Mouse (Mus musculus) hindbrain, embryonic 13.5 days (tissue): ENCODE data around the gene Ccnb3. TPM values are rescaled to one million over a fixed set of nuclear protein-coding genes. Genes with fewer than 3 reads are reported as not detected.
"Not testable (repeated sequence)": the region's sequence is repeated elsewhere in the genome, so short reads cannot be mapped to it uniquely, and the experiment has no call there.

Experiments used
- ATAC-seq: fragments of 200-750 bp; cut with Nextera tagmentation; 2 replicates; pipeline ENCODE4 v1.8.0; 2017; ENCODE audit warnings: moderate TSS enrichment; ENCODE audit not compliant: low FRiP score
- H3K27ac ChIP-seq: fragments of 300-500 bp; sonication (generic); 2 replicates; pipeline ENCODE4 v1.5.1; 2015; ENCODE audit warnings: inconsistent platforms, mild to moderate bottlenecking, moderate library complexity
- H3K27me3 ChIP-seq: fragments of 300-500 bp; sonication (generic); 2 replicates; pipeline ENCODE4 v1.6.1; 2015; ENCODE audit warnings: mild to moderate bottlenecking, inconsistent platforms
- H3K36me3 ChIP-seq: fragments of 300-500 bp; sonication (generic); 2 replicates; pipeline ENCODE4 v1.6.1; 2015; ENCODE audit warnings: mild to moderate bottlenecking, inconsistent platforms
- H3K4me1 ChIP-seq: fragments of 300-500 bp; sonication (generic); replicated peaks from 2 replicates; pipeline ENCODE4 v1.6.1; 2015; ENCODE audit warnings: inconsistent platforms
- H3K4me2 ChIP-seq: fragments of 300-500 bp; sonication (generic); 2 replicates; pipeline ENCODE4 v1.6.1; 2015; ENCODE audit warnings: inconsistent platforms, mild to moderate bottlenecking, moderate library complexity
- H3K4me3 ChIP-seq: fragments of 300-500 bp; sonication (generic); 2 replicates; pipeline ENCODE4 v1.5.1; 2015; ENCODE audit warnings: mild to moderate bottlenecking, inconsistent platforms
- H3K9ac ChIP-seq: fragments of 300-500 bp; sonication (generic); 2 replicates; pipeline ENCODE4 v1.6.1; 2015; ENCODE audit warnings: mild to moderate bottlenecking, inconsistent platforms
- H3K9me3 ChIP-seq: fragments of 300-500 bp; sonication (generic); 2 replicates; pipeline ENCODE4 v1.6.1; 2016; ENCODE audit warnings: inconsistent platforms
- WGBS: fragments of 180-500 bp; shearing (Covaris S2); methylation state at CpG from one replicate; pipeline ENCODE4 v1.1.7; 2015; 5-methylcytosine and 5-hydroxymethylcytosine counted together
- polyA plus RNA-seq: library from polyadenylated mRNA; unstranded; fragments of >200 nt; fragmentation: Nextera tagmentation; extraction: Ambion mirVana; gene quantifications from 2 replicates; pipeline ENCODE4 v1.2.1, GENCODE M21; 2015

Ccnb3 gene
- polyA plus RNA-seq, result not detected in 2 replicates

DNA sequence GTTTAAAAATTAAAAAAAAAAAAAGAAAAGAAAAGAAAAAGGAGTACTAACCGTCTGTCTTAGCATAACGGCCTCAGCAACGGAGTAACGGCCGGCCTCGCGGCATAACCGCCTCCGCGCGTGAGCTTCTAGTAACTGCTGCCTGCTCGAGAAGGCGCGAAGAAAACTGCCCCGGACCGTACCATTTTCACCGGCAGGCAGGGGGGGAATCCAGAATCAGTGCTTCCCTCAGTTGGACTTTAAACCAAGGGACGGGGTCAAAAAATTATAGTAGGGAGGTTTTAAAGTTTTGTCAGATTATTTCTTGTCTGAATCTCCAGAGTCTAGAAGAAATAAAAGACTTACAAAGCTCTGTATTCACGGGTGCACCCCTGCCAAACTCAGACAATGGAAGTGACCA lies at the start of gene Ccnb3:
Gene Ccnb3 (minus strand): TSS at position 101 of the 400 bp plus-strand sequence.
- no peaks in the 10 kb centered on the region for H3K4me1 ChIP-seq
- ATAC-seq, result no peak

DNA sequence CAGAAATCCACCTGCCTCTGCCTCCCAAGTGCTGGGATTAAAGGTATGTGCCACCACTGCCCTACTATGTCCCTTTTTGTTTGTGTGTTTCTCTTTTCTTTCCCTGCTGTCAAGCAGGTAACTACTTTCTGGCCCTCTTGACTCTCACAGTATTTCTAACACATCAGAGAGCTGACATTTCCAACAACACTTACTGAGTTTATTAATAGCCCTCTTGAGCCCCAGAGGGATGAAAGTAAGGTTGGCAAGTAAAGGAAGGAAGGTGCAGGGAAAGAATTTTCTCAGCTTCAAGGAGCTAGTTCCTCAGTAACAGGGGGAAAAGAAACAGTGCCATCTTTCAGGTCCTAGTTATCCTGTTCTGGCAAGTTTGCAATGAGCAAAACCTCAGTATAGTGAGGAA lies 48.9 kb upstream of the Ccnb3 start:
- Histone ChIP-seq H3K4me3 (no peak overlapping the region), H3K9me3 (no peaks in the 10 kb centered on the region), H3K9ac (no peak overlapping the region), H3K4me2 (no peak overlapping the region), H3K27me3 (no peaks in the 10 kb centered on the region), H3K4me1 (no peaks in the 10 kb centered on the region), H3K27ac (no peak overlapping the region), H3K36me3 (no peaks in the 10 kb centered on the region)
- no peak for ATAC-seq

More for the DNA sequence above, at the start of gene Ccnb3:
- no peaks in the 10 kb centered on the region for H3K27me3 ChIP-seq
- H3K36me3 ChIP-seq, result no peaks in the 10 kb centered on the region
- H3K4me3 ChIP-seq, result no peak within 1 kb of the TSS
- no peaks in the 10 kb centered on the region for H3K9me3 ChIP-seq
- no peak within 1 kb of the TSS for H3K27ac ChIP-seq
- WGBS, result 93% methylated on average over 19 of the region's 19 CpGs
- H3K4me2 ChIP-seq, result no peak within 1 kb of the TSS
- no peak within 1 kb of the TSS for H3K9ac ChIP-seq

DNA sequence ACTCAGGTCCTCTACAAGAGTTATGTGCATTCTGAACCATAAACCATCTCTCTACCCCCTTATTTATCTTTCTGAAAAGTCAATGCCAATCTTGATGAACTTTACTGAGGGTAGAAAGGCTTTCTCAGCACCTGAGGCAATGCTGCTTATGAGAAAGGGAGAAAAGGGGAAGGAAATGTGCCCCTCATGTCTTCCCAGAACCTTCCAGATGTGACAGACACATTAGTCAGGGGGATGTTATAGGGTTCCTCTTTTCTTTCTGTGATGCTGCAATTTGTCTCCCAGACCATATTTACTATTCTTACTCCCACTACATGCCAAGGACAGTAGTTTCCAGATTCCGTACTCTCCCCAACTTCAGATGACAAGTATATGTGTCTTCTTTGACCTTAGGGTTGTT lies 44.5 kb upstream of the Ccnb3 start:
- WGBS, result 93% methylated on average over 1 of the region's 1 CpGs
- ATAC-seq, result no peak

DNA sequence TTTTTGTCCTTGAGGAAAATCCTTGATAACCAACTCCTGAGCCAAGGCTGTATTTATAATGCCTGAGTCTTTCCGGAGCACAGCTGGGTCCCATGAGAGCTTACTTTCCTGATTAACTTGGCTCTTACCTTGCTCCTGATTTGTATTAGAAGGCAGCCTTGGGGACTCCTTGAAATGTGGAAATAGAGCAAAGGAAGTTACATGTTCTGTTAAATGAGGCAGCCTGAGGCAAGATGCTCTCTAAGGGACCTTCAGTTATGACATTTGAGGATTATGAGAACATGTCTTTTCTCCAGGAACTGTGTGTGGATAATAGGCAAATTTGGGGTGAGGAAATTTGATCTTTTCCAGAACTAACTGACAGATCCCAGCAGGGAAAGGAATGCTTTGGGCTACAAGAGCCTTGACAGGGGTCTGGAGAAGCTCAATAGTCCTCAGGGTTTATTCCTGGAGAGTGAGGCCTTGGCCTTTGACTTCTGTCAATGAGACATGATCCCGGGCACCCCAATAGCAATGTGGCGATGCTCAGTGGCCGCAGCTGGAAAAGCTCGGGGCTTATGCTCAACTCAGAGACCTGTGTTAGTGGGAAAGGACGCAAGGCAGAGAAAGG lies 38.5 kb upstream of the Ccnb3 start:
- Histone ChIP-seq H3K27ac (no peak overlapping the region), H3K9me3 (no peaks in the 10 kb centered on the region), H3K36me3 (no peaks in the 10 kb centered on the region), H3K4me1 (no peaks in the 10 kb centered on the region), H3K4me2 (no peak overlapping the region), H3K9ac (no peak overlapping the region), H3K27me3 (no peaks in the 10 kb centered on the region), H3K4me3 (no peak overlapping the region)
- WGBS, result 80% methylated on average over 6 of the region's 6 CpGs
- ATAC-seq, result no peak

More for the DNA sequence above, 44.5 kb upstream of the Ccnb3 start:
- H3K27ac ChIP-seq, result no peak overlapping the region
- H3K4me2 ChIP-seq, result no peak overlapping the region
- no peak overlapping the region for H3K9ac ChIP-seq
- no peaks in the 10 kb centered on the region for H3K36me3 ChIP-seq
- H3K4me1 ChIP-seq, result no peaks in the 10 kb centered on the region
- no peaks in the 10 kb centered on the region for H3K9me3 ChIP-seq
- H3K4me3 ChIP-seq, result no peak overlapping the region
- no peaks in the 10 kb centered on the region for H3K27me3 ChIP-seq

DNA sequence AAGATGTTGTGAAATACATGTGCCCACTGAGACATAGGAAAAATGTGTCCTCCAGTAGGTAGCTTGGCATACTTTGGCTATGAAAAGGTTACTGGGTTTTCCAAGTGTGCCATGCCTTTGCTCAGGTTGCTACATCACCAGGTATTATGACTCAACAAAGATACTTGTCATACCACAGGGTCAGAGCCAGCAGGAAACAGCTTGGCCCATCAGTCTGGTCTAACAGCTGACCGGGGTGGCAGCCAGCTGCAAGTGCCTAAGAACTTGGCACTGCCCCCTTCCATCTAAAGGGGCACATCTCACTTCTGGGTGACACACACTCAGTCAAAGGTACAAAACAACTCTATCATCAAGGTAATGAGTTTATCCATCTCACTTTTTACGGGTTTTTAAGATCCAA lies 26.6 kb upstream of the Ccnb3 start:
- no peak for ATAC-seq
- H3K4me2 ChIP-seq, result no peak overlapping the region
- no peaks in the 10 kb centered on the region for H3K36me3 ChIP-seq
- H3K4me3 ChIP-seq, result no peak overlapping the region
- H3K27ac ChIP-seq, result no peak overlapping the region
- H3K9ac ChIP-seq, result no peak overlapping the region
- H3K27me3 ChIP-seq, result no peaks in the 10 kb centered on the region
- 77% methylated on average over 2 of the region's 2 CpGs for WGBS
- H3K4me1 ChIP-seq, result no peaks in the 10 kb centered on the region
- H3K9me3 ChIP-seq, result no peaks in the 10 kb centered on the region

DNA sequence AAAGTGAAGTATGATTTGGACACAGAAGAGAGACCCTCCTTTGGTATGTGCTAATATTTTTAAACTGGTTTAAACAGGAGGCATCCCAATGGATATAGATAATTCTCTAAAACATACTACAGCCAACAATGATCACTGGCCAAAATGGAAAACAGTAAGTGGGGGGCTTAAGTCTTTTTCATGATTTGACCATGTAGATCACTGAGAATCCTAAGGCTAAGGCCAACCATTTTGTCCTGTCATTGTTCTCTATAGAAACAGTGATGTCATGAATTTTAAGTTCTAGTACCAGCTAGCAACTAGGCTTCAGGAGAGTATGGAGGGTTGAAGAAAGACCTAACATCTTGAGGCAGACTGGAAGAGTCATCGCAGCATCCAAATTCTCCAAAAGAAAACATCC lies 25.8 kb upstream of the Ccnb3 start, which contains the start of gene Akap4:
Gene Akap4 (plus strand): TSS at position 301 of the 400 bp plus-strand sequence.
- 94% methylated on average over 1 of the region's 1 CpGs for whole genome bisulfite sequencing
- Histone ChIP-seq H3K36me3 (no peaks in the 10 kb centered on the region), H3K4me1 (no peaks in the 10 kb centered on the region), H3K9me3 (no peaks in the 10 kb centered on the region), H3K9ac (no peak within 1 kb of the TSS), H3K4me2 (no peak within 1 kb of the TSS), H3K27ac (no peak within 1 kb of the TSS), H3K27me3 (no peaks in the 10 kb centered on the region), H3K4me3 (no peak within 1 kb of the TSS)
- no peak for ATAC-seq

DNA sequence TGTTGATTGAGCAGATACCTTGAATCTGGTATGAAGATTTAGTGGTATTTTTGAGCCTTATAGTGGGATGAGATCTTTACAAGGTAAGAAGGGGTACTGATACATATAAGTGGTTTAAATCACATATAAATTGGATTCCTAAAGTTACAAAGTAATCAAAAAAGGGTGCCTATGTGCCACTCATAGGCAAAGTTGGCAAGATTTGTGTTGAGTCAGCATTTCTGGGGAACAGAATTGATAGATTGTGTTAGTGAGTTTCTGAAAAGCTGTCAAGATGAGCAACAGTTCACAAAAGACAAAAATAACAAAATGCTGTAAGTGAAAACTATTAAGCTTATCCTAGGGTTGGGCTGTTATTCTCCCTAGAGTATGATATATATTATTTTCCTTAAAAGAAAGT lies 22.7 kb upstream of the Ccnb3 start:
- H3K4me1 ChIP-seq, result no peaks in the 10 kb centered on the region
- ATAC-seq, result no peak
- H3K4me2 ChIP-seq, result no peak overlapping the region

DNA sequence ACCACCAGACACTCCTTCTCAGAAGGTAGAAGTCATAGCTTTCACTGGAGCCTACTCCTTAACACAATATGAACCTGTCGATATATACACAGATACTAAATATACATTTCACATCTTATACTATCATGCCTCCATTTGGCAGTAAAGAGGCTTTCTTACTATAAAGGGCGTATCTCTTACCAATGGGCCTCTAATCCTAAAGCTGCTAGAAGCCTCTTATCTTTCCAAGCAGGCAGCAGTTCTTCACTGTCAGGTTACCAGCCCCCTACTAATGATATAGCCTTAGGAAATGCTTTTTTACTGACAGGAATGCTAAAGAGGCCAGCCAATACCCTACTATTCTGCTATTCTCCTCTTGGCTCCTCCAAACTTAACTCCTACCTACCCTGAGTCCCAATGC lies 16.2 kb upstream of the Ccnb3 start:
- H3K9me3 ChIP-seq, result no peaks in the 10 kb centered on the region
- no peaks in the 10 kb centered on the region for H3K27me3 ChIP-seq
- ATAC-seq, result no peak
- 89% methylated on average over 2 of the region's 2 CpGs for WGBS
- no peak overlapping the region for H3K9ac ChIP-seq
- H3K27ac ChIP-seq, result no peak overlapping the region
- H3K4me3 ChIP-seq, result no peak overlapping the region
- no peaks in the 10 kb centered on the region for H3K4me1 ChIP-seq
- H3K4me2 ChIP-seq, result no peak overlapping the region
- no peaks in the 10 kb centered on the region for H3K36me3 ChIP-seq

More for the DNA sequence above, 22.7 kb upstream of the Ccnb3 start:
- no peak overlapping the region for H3K9ac ChIP-seq
- no peaks in the 10 kb centered on the region for H3K27me3 ChIP-seq
- H3K4me3 ChIP-seq, result no peak overlapping the region
- H3K27ac ChIP-seq, result no peak overlapping the region
- no peaks in the 10 kb centered on the region for H3K36me3 ChIP-seq
- H3K9me3 ChIP-seq, result no peaks in the 10 kb centered on the region

DNA sequence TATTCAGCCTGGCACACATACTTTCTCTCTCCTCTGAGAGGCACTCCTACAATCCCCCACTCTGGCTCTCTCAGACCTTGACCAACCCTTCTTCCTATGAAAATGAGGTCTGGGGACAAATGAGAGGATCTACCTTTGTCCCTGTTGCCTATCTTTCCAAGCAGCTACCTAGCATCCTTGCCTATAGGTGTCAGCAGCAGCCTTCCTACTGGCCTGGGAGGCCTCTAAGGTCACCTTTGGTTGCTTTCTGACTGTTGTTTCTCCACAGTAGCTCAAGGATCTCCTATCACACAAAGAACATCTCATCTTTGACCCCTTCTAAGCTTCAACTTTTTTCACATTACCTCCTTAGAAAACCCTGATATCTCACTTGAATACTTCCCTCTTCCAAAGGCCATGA lies 15.6 kb upstream of the Ccnb3 start:
- H3K4me3 ChIP-seq, result no peak overlapping the region
- no peak overlapping the region for H3K4me2 ChIP-seq
- no peak overlapping the region for H3K9ac ChIP-seq
- ATAC-seq, result no peak
- no peaks in the 10 kb centered on the region for H3K9me3 ChIP-seq
- H3K36me3 ChIP-seq, result no peaks in the 10 kb centered on the region
- H3K27ac ChIP-seq, result no peak overlapping the region
- H3K4me1 ChIP-seq, result no peaks in the 10 kb centered on the region
- no peaks in the 10 kb centered on the region for H3K27me3 ChIP-seq

DNA sequence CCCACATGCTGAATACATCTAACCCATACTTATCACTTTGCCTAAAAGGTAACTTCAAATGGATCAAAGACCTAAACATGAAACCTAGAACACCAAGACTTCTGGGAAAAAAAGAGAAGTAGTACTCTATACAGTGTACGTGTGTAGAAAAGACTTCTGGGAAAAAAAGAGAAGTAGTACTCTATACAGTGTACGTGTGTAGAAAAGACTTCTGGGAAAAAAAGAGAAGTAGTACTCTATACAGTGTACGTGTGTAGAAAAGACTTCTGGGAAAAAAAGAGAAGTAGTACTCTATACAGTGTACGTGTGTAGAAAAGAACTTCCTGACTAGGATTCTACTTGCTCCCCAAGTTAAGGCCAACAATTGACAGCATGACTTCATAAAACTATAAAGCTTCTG lies 57.5 kb downstream of the Ccnb3 start:
- 89% methylated on average over 4 of the region's 4 CpGs for WGBS

DNA sequence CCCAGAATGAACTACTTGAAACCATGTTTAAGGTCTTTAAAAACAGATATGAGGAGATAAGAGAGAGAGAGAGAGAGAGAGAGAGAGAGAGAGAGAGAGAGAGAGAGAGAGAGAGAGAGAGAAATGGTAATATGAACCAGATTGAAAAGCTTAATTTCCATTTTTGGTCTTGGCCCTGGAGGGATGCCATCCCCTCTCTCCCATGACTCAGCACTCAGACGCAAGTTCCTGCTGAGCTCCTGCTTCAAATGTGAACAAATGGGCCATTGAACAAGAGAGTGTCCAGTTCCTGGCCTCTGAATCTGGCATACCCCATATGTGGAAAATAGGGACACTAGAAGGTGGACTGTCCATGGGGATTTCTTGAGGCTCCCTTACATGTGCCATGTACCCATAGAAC lies 69.5 kb downstream of the Ccnb3 start:
- Histone ChIP-seq H3K4me1 (no peaks in the 10 kb centered on the region), H3K9me3 (no peaks in the 10 kb centered on the region), H3K36me3 (no peaks in the 10 kb centered on the region), H3K9ac (no peak overlapping the region), H3K4me2 (no peak overlapping the region), H3K27me3 (no peaks in the 10 kb centered on the region), H3K4me3 (no peak overlapping the region), H3K27ac (no peak overlapping the region)
- ATAC-seq, result no peak
- WGBS, result 69% methylated on average over 1 of the region's 1 CpGs

More for the DNA sequence above, 57.5 kb downstream of the Ccnb3 start:
- not testable (repeated sequence) for H3K9me3 ChIP-seq, H3K36me3 ChIP-seq, H3K4me2 ChIP-seq, H3K27ac ChIP-seq, H3K4me1 ChIP-seq, H3K9ac ChIP-seq, H3K4me3 ChIP-seq, ATAC-seq, H3K27me3 ChIP-seq

DNA sequence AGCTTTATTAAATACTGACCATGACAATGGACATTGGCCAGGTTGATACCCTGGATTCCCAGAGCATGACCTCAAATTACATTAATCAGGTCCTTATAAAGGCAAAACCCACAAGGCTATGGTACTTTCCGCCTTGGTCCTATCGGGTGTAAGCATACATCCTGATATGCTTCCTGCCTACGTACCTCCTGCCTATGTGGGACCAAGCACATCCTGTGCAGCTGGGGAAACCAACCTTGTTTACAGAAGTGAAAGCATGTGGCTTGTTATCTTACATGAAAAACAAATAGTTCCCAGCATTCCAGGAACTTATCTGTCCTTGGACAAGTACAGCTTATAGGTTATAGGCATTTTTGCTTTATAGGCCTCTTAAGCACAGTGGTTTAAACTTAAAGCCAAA lies 72.8 kb downstream of the Ccnb3 start:
- Histone ChIP-seq H3K4me3 (no peak overlapping the region), H3K4me2 (no peak overlapping the region), H3K36me3 (no peaks in the 10 kb centered on the region), H3K27me3 (no peaks in the 10 kb centered on the region), H3K4me1 (no peaks in the 10 kb centered on the region), H3K9ac (no peak overlapping the region), H3K27ac (no peak overlapping the region), H3K9me3 (no peaks in the 10 kb centered on the region)
- ATAC-seq, result no peak
- 91% methylated on average over 3 of the region's 3 CpGs for WGBS
